Mouse (Mus musculus) sigmoid colon, adult 10 weeks (tissue): ENCODE measurements around the gene Nfx1. TPM values are rescaled to one million over a fixed set of nuclear protein-coding genes. Genes with fewer than 3 reads are reported as not detected.

Experiments used
- polyA plus RNA-seq: library from polyadenylated mRNA; stranded (reverse); fragments of 350-450 nt; fragmentation: Illumina TruSeq; extraction: RNeasy Lipid Tissue Mini Kit (QIAGEN cat#74804); gene quantifications from one replicate; pipeline ENCODE4 v1.2.3, GENCODE M21; 2014; ENCODE audit warnings: low read depth, low replicate concordance

Gene Nfx1
- 67.5 TPM for polyA plus RNA-seq

DNA sequence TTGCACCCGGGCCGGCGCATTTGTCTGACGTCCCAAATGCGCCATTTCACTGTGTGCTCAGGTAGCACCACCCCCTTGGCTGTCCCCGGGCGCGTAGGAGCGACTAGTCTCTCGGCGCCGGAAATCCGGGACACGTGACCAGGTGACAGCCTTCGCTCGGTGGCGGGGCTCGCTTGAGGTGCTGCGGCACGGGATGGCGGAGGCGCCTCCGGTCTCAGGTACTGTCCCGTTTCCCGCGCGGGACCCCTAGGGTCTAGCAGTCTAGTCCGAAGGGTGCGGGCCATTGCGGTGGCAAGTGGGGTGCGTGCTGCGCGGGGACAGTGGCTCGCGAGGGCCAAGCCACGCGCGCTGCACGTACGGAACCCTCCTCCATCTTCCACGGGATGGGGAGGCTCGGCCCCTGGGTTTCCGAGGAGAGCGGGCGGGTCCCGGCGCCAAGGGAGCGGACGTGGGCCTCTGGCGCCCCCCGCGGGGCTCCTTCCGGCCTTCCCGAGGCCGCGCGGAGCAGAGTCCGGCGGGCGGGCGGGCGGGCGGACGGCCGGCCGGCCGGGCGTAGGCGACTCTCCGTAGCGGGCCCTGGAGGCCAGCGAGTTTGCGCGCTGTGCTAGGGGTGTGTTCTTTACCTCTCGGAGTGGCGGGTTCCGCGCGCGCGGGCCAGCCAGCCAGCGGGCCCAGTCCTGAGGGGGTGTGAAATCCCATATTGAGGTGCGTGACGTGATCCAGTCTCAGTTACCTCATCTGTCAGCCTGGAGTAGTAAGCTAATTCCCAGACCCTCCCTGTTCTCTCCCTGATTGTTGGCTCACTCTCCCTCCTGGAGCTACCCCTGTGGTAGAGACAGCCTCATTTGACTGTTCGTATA lies at the start of gene Nfx1:
Gene Nfx1 (plus strand): TSS at position 65 of the 860 bp plus-strand sequence.

GRCm38 (mm10) chr4:40948160-40948708 lies 22.5 kb upstream of the Nfx1 start, which contains the start of the genes Bag1 and Chmp5:
Bag1 (minus strand) TSS chr4:40948294.
Chmp5 (plus strand) TSS chr4:40948407.

GRCm38 (mm10) chr4:41047524-41048271 lies 77.0 kb downstream of the Nfx1 start, which contains the start of gene Aqp7:
Aqp7 (minus strand) TSS chr4:41048139.

Other genes with a start within 250 kb of the Nfx1 start
- gene Dnaja1, start 248.8 kb upstream of the Nfx1 start, polyA plus RNA-seq: 399 TPM
- 148 TPM for gene Smu1, start 213.0 kb upstream of the Nfx1 start, polyA plus RNA-seq
- 107 TPM for gene B4galt1, start 116.9 kb upstream of the Nfx1 start, polyA plus RNA-seq
- 220 TPM for gene Spink4, start 50.9 kb upstream of the Nfx1 start, polyA plus RNA-seq
- 584 TPM for gene Bag1, start 22.6 kb upstream of the Nfx1 start, polyA plus RNA-seq
- 281 TPM for gene Chmp5, start 22.5 kb upstream of the Nfx1 start, polyA plus RNA-seq
- 0.60 TPM for gene Aqp7, start 77.2 kb downstream of the Nfx1 start, polyA plus RNA-seq
- gene Aqp3, start 127.3 kb downstream of the Nfx1 start, polyA plus RNA-seq: not detected
- 1.5 TPM for gene Nol6, start 153.5 kb downstream of the Nfx1 start, polyA plus RNA-seq
- gene Ube2r2, start 164.8 kb downstream of the Nfx1 start, polyA plus RNA-seq: 212 TPM